Mouse (Mus musculus): Measurements from ENCODE around the gene Emsy.

Emsy gene

GRCm38 (mm10) chr7:98575651-98576239 lies 80.8 kb downstream of the Emsy start:
- WGBS = 93% methylated on average over 3 of the region's 3 CpGs

- 93% methylated on average over 2 of the region's 2 CpGs for WGBS
These were observed 81.8 kb downstream of the Emsy start for GRCm38 (mm10) chr7:98574771-98575191.

- 90% methylated on average over 7 of the region's 7 CpGs for WGBS
These were observed 82.3 kb downstream of the Emsy start for GRCm38 (mm10) chr7:98574271-98574670.

- WGBS = 52% methylated on average over 10 of the region's 10 CpGs
These were observed 83.3 kb downstream of the Emsy start for GRCm38 (mm10) chr7:98573231-98573781.

- WGBS = 72% methylated on average over 10 of the region's 10 CpGs
These were observed 84.2 kb downstream of the Emsy start for GRCm38 (mm10) chr7:98572223-98572868.

- 72% methylated on average over 8 of the region's 8 CpGs for WGBS
These were observed 85.6 kb downstream of the Emsy start for GRCm38 (mm10) chr7:98570824-98571505.

- 60% methylated on average over 5 of the region's 5 CpGs for WGBS
These were observed 89.5 kb downstream of the Emsy start for GRCm38 (mm10) chr7:98567056-98567455.

- 75% methylated on average over 9 of the region's 9 CpGs for WGBS
These were observed 91.8 kb downstream of the Emsy start for GRCm38 (mm10) chr7:98564607-98565364.

GRCm38 (mm10) chr7:98563991-98564390 lies 92.6 kb downstream of the Emsy start:
- 95% methylated on average over 6 of the region's 6 CpGs for WGBS

- 87% methylated on average over 5 of the region's 5 CpGs for WGBS
These were observed 93.6 kb downstream of the Emsy start for GRCm38 (mm10) chr7:98562966-98563365.

GRCm38 (mm10) chr7:98562186-98562585 lies 94.4 kb downstream of the Emsy start:
- WGBS = 87% methylated on average over 8 of the region's 8 CpGs

GRCm38 (mm10) chr7:98561556-98562164 lies 94.9 kb downstream of the Emsy start:
- WGBS = 83% methylated on average over 12 of the region's 12 CpGs

- WGBS = 90% methylated on average over 9 of the region's 9 CpGs
These were observed 98.3 kb downstream of the Emsy start for GRCm38 (mm10) chr7:98558128-98558921.

GRCm38 (mm10) chr7:98556767-98557394 lies 99.7 kb downstream of the Emsy start:
- 90% methylated on average over 6 of the region's 6 CpGs for WGBS

GRCm38 (mm10) chr7:98551041-98551440 lies 105.5 kb downstream of the Emsy start:
- WGBS = 68% methylated on average over 3 of the region's 3 CpGs

GRCm38 (mm10) chr7:98550596-98550995 lies 106.0 kb downstream of the Emsy start:
- 64% methylated on average over 2 of the region's 2 CpGs for WGBS

GRCm38 (mm10) chr7:98548839-98549238 lies 107.7 kb downstream of the Emsy start:
- WGBS = 58% methylated on average over 3 of the region's 3 CpGs

- WGBS = 88% methylated on average over 3 of the region's 3 CpGs
These were observed 112.0 kb downstream of the Emsy start for GRCm38 (mm10) chr7:98544556-98544955.

GRCm38 (mm10) chr7:98543853-98544370 lies 112.7 kb downstream of the Emsy start:
- 76% methylated on average over 11 of the region's 11 CpGs for WGBS

GRCm38 (mm10) chr7:98542731-98543142 lies 113.8 kb downstream of the Emsy start:
- 31% methylated on average over 6 of the region's 6 CpGs for WGBS
